Mouse (Mus musculus) yolk sac, embryonic 10.5 days (tissue): Measurements from ENCODE around the gene Ahr.

Source experiments
- DNase-seq: peaks from one replicate; pipeline ENCODE4 v3.0.0-alpha.2; 2017; ENCODE audit warnings: low spot score

Gene Ahr

DNA sequence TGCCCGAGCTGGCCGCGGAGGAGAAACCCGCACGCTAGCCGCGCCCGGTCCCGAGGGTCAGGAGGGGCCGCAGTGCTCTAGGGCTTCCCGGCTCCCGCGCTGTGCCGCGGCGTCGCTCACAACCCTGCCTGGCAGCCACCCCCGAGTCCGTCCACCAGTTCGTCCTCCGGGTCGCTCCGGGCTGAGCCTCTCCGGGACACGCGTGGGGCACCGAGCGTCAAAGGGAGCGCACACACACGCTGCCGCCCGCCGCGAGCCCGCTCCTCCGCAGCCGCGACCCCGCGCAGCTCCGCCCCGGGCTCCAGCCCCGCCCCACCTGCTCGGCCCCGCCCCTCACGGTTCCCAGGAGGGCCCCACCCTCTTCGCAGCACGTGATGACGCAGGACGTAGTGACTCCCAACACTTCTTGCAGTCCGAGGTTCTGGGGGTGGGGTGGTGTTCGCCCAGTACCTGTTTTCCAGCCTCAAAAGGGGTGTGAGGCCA, at the start of gene Ahr:
TSS of gene Ahr (minus strand) at position 285 of the 483 bp plus-strand sequence.
- DNase-seq = peak; percentile 91

DNA sequence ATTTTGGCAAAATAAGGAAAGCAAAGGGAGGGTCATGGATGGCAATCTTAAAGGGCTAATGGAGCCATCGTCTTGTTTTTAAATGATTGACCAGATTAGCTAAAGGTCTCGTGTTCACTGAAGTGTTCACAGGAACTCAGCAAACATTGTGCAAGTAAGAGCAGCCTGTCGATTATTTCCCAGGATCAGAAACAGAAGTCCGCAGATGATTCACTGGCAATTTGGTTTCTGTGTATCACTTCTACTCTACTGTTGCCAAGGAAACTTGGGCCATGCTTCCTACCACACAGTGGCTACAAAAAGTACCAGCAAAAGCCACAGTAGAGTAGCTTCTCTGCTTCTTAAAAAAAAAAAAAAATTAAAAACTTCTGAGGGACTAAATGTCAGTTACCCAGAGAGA, 44.0 kb upstream of the Ahr start:
- no peak for DNase-seq

DNA sequence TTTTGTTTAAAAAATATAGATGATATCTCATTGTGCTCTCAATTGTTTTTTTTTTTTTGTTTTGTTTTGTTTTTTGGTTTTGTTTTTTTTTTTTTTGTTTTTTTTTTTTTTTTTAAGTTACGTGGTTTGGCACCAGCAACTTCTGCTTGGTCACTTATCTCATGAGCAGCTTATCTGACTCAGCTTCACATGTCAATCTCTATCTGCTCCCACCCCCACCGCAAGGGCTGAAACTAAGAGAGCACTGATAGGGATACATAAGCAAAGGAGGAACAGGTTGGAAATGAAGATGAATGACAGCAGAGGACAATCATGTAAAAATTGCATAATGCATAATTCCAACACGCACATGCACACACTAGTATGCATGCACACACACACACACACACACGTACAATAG, 41.3 kb upstream of the Ahr start:
- DNase-seq = no peak

DNA sequence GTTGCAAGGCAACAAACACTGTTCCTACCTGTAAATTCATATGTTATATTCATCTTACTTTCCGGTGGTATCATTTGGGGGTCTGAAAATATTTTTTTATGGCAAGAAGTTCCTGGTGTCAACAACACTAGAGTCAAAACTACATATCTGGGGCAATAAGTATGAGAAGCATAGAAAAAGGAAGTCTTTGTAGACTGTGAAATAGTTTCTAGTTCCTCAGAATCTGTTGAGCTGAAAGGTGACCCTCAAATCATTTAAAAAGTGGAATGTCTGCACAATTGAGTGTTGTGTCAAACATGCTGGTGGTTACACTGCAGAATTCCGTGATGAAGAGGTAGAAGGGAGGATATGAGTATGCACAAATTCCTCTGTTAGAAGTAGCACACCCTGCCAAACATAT, 38.9 kb upstream of the Ahr start:
- DNase-seq = no peak

DNA sequence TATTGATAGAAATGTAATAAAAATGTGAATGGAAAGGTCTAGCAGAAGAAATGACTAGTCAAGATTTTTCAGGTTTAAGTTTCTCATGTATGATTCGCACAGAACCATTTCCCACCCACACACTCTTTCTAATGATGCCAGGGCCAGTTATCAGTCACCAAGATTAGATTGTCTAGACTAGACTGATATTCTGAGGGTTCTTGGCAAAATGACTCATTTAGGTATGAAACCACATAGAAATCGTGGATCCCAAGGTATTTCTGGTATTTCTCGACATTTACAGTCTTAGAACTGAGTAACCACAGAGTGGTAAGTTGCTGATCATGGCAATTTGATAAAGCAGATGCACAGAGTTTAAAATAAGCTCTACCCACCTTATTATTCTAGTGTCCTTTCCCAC, 28.0 kb upstream of the Ahr start:
- DNase-seq = no peak

DNA sequence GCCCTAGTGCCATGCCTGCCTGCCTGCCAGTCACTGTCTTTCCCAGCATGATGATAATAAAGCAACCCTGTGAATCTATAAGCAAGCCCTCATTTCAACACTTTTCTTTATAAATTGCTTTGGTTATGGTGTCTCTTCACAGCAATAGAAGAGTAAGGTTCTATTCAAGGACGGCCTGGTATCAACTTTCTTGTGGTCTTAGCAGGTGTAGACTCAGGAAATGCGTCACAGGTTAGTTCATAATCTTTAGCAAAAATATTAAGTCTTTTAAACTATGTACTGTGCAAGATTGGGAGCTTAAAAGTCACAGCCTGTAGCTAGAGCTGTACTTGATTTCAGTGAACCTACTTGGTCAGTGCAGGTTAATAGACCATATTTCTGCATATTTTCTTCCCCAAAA, 24.0 kb upstream of the Ahr start:
- DNase-seq = no peak

DNA sequence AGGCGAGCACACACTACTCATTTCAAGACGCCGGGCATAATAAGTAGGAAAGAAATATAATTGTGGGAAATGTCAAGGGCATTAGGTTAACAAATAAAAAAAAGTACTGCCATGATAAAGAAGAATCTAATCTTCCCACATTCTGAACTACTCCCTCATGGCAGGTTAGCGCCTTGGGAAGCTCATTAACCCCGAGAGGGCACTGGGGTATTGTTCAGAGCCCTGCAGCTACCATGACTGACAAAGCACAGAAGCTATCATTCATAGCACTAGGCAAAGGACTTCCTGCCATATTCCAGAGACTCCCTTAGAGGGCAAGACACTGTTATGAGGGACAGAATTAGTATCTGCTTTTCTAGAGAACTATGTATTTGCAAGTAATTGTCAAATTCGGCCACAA, 21.1 kb upstream of the Ahr start:
- DNase-seq = no peak

DNA sequence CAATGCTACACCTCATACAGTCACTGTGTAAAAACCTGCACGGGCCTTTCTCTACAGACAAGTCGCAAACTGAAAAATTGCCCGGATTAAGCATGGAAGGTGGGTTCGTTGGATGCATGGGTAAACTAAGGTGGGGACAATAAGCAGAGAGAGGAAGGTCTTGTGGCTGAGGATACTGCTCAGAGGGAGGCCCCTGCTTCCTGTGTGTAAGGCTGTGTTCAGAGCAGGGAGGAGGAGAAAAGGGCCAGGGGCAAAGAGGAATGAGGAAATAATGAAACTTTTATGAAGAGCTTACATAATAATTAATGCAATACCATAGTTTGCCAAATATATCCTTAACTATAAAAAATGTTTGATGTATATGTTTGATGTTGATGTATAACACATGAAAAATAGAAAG, 19.5 kb upstream of the Ahr start:
- DNase-seq = no peak

DNA sequence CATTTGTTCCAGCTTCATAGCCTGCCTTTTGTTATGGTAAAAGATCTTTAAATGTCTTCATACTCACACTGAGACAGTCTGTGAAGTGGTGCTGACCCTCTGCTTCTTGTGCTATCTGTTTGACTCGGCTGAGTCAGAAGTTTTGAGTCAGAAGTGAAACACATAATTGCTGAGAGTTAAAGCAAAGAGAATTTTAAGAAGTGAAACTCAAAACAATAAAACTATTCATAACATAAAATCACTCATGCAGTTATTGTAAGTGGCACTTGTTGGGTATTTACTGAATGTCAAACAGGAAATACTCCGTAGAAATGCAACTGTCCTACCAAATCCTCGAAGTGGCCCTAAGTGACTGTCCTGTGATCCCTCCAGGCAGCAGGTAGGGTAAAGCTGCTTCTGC, 18.3 kb upstream of the Ahr start:
- no peak for DNase-seq

DNA sequence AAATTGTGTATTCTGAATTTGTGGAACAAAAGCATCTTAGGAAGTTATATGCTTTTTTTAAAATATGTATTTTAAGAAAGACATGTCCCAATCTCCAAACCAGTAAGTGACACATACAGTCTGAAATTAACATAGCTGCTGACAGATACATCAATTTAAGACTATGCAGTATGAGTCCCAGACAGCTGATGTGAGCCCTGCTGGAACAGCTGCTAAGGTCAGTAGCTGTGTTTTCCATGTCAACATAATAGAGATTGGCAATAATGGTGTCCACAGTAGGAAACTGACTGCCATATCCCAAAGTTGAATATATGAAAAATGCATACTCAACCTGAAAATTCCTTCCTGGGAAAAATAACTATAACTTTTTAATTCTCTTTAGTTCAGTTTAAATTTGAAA, 15.5 kb upstream of the Ahr start:
- no peak for DNase-seq

DNA sequence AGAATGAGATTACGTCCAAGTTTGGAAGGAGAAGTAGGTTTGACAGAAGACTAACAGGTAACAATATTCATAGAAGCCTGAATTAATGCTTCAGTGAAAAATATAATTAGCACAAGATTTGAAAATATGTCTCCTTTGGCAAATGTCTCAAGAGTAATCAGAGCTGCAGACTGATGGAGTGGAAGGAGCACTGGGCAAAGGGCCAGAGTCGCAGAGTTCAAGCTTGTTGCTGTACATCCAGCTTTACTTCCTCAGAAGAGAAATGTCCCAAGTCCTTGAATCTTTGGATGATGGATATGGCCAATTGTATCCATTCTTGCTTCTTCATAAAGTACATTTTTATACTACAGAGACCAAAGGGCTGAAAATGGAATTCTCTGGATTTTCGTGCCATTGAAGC, 8.0 kb upstream of the Ahr start:
- no peak for DNase-seq

DNA sequence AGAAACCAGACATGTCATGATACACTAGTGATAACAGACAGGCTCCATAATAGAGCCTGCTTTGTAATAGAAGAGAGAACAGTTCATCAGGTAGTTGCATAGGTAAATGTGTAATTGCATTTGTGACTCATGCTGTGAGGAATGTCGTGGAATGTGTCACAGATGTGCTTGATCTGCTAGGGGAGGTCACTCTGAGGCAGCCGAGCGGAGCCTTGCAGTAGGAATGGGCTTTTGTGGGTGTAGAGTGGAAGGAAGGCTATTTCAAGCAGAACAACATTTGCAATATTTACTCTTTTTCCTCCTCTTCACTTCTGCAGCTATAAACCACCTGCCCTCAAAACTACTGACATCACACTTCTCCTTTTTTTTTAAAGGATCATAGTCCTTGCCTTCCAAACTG, 4.0 kb upstream of the Ahr start:
- no peak for DNase-seq

DNA sequence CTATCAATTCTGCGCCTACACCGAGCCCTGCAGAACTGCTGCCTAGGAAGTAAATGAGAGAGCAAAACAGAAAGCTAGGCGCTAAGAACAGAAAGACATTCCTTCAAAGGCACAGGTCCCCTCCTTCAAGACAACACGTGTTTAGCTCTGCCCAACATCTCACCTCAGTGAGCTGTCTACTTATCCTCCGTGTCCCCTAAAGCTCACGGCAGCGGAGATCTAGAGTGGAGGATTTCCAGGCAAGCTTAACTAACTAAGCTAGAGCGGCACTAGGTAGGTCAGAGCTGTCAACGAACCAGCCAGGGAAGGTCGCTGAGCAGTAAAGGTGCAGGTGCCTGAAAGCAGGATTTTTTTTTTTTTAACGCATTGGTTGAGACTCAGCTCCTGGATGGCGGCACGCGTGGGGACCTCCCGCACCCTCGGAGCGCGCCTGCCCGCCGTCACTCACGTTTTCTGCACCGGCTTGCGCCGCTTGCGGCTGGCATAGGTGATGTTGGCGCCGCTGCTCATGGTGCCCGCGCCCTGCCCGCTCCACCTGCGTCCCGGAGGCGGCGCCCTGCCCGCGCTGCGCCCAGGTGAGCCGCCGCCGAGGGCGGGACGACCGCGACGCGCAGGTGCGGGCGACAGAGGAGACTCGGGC, 604 bp downstream of the Ahr start:
- DNase-seq = peak; percentile 27

DNA sequence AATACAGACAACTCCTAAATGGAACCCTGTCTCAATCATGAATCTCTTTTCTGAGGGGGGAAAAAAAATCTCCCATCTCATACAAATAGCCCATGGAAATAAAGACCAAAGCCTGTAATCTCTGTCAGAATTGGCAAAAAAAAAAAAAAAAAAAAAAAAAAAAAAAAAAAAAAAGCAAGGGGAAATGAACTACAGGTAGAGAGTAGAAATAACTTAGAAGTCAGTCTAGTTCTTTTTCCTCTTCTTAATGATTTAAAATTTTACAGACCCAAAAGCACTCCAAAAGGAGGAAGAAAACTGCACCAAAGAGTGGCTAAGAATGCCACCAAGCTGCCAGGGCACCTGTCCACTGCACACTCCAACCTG, 1.1 kb downstream of the Ahr start:
- DNase-seq = no peak

DNA sequence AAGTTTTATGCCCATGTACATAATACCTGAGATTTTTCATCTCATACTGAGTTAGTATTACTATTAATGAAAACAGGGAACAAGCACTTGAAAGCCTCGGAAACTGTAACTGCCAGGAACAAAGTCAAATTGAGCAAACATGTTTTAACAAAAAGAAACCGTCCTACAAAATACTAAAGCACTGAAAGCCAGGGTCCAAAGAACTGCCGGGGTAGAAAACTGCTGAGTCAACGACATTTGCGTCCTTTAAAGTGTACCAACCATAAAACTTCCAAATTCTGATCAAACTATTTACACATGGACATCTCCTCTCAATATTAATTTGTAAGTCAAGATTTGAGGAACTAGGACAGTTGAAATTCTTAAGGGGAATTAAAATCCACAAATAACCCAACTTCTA, 1.7 kb downstream of the Ahr start:
- DNase-seq = no peak

DNA sequence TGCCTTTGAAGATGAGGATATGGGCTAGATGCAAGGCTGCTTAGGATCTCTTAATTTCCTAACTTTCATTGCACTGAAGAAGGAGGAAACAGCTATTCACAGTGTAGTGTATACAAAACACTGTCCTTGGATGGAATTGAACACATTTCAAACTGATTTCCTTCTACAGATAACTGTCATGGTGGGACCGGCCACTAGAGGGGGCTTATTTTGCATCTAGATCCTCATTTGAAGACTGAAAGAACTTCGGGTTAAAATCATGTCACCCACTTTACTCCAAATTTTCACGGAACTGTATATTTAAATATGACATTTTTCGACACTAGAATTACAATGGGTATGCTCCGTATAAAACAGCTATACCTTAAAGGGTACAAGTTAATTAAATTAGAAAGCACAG, 2.7 kb downstream of the Ahr start:
- DNase-seq = peak; percentile 22

DNA sequence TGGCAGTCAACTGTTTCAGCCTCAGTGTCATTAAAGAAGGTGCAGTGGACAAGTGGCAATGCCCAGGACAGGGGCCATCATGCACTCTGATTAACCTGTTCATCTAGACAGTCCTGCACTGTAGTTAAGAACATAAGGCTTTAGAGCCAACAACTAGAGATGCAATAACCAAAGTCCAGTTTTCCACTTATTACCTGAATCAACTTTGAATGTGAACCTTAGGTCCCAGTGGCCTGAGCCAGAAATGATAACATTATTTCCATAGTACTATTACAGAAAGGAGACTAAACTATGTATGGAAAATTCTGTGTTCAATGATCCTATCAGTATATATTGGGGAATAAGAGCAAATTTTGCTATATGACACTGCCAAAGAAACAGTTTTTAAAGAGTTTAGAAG, 4.3 kb downstream of the Ahr start:
- no peak for DNase-seq

DNA sequence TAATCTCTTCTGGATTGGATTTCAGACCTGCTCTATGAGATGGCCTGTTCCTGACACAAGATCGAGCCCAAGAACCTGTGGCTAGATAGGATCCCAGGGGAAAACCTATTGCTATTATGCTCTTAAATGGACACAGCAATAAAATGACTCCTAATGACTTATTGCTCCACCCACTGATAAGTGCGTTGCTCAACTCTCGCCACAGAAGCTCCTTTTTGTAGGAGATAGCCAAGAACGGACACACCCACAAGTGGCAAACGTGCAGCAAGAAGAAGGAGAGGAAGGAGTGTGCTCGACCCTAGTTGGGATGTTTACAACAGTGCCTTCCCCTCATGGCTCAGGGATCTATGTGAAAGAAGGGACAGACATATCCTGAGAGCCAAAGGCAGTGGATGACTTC, 7.4 kb downstream of the Ahr start:
- DNase-seq = no peak

DNA sequence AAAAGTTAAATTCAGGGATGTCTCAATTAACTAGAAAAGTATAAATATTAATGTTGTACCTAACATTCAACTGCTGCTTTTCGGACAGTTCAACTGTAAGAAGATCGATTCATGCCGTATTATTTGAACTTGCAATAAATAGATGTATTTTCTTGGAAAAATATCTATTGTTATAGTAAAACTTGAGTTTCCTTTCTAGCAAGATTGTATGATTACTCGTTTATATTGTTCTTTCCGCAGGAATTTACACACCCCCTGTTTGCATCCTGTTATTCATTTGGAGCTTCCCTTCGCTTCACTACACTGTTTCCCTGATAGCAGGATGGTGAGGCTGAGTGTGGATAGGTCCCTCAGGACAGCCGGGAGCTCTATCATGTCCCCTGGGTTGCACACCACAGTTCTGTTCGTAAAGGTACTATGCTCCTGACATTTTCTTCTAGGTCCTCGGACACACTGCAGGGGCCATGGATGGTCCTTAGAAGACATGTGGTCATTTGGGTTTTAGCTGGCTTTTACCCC, 12.2 kb downstream of the Ahr start:
- no peak for DNase-seq

DNA sequence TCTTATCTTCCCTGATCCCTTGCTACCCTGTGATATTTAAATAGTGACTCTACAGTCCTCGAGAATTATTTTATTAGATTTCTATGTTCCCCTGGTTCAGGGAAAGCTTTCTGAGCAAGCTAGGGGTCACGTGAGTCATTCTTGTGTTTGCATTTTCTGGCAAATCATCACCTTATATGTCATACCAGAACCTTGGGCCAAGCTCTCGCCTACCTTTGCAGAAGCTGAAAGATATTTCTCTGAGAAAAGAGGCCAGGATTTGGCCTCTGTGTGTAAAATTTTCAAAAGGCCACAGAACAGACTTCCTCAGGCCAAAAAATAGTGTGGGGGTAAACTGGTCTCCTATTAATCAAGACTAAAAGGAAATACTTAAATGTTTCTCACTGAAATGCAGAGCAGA, 19.2 kb downstream of the Ahr start:
- DNase-seq = no peak

DNA sequence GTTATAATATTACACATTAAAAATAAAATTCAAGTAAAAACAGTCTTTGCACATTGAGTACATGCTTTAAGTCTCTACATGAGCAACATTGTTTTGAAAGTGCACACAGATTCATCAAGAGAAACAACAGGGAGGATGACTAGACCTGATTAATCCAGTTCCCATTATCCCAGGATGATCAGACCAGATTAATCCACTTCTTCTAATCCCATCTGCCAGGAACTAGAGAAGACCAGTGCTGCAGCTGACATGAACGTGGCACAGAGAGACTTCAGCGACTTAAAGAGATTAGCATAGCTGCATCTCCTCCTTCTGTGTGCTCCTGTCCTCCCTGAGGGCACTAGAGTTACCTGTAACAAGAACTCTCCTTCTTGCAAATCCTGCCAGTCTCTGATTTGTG, 20.2 kb downstream of the Ahr start:
- DNase-seq = no peak

DNA sequence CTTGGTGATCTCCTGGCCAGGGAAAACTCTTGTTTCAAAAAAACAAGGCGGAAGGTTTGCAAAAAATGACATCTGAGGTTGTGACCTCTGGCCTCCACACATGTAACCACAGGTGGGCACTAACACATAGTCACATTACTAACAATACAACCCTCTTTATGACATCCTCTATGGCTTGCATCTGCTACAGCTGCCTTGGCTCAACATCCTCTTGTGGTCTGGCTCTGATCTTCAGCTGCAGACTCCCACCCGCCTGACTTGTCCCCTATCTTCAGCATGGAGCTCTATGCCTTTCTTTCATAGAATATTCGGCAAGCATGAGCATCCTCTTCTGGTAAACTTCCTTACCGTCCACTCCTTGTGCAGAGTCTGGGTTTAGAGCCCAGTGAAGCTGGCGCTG, 24.1 kb downstream of the Ahr start:
- DNase-seq = no peak

DNA sequence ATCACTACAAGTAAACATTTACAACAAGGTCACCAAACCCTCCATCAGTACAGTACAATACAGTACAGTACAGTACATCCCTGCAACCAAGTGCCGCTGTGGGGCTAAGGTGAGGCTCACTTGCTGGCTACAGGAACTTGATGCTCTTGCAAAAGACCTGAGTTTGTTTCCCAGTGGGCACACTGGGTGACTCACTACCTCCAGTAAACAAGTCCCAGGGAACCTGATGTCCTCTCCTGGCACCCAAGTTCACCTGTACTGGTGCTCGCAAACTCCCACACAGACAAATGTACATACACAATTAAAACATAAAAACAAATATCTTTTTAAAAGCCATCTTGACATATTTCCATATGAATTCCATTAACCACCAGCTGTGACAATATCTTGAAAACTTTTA, 28.5 kb downstream of the Ahr start:
- no peak for DNase-seq

DNA sequence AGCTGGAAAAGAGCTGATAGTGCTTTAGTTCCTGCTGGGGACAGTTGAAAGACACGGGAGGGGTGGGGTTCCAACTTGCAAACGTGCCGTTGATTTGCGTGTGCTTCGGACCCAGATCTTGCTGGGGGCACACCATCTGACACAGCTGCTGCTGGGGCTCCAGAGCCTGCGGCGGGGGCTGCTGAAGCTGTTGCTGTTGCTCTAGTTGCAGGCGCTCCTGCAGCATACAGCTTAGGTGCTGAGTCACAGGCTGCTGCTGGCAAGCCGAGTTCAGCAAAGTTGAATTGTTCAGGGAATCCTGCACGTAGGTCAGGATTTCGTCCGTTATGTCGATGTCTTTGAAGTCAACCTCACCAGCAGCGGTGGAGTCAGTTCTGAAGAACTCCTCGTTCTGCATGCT, 30.8 kb downstream of the Ahr start:
- peak; percentile 59 for DNase-seq

DNA sequence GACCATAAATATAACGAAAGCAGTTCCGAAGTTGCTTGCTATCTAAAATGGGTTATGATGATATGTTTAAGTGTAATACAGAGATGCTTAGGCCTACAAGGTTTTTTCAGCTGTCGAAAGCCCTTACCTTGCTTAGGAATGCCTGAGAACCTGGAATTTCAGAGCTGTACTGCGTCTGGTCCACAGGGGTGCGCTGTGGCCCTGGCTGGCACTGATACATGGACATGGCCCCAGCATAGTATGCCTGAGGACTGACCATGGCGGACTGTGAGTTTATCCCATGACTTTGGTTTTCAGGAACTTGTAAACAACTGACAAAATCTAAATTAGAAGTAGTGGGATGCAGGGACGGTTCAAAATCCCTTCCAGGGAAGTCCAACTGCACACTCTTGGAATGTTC, 31.3 kb downstream of the Ahr start:
- peak; percentile 46 for DNase-seq
